In genomic region chr1:121511966-121512365, GRCm38 (mm10) we compare ENCODE assay signal across 27 mouse cellular contexts. TPM values are rescaled to one million over a fixed set of nuclear protein-coding genes. Genes with fewer than 3 reads are reported as not detected.
A peak's percentile ranks its signal among the peaks of the same experiment; 100 is the strongest.
DNase-seq lines count a peak whose midpoint lies in the region; ATAC-seq and TF ChIP-seq lines count a peak whose summit lies in the region.
"Had no signal": no experiment of that assay in that cellular context is flagged by ENCODE, and none has a peak within 500 bp of the region (broad histone marks: within the 10 kb centered on the region; RNA-seq: fewer than 3 reads in every experiment).

No protein-coding gene starts in this region.

- no peak for TF ChIP-seq CTCF in MEL (IDR thresholded peaks at IDR 0.05 in 2 of 3, conservative IDR thresholded peaks at IDR 0.05 in 1 of 3; ENCODE audit: control insufficient read depth in 1 of 3, insufficient read depth in 1 of 3, low read depth in 2 of 3, low read length in 3 of 3, poor library complexity in 1 of 3, severe bottlenecking in 1 of 3)

- no peak overlapping the region for H3K27ac ChIP-seq in MEL (ENCODE audit: control insufficient read depth, low read depth, low read length)
- H3K27ac ChIP-seq: embryonic facial prominence, embryonic 13.5 days; embryonic facial prominence, embryonic 15.5 days; forebrain, embryonic 10.5 days; forebrain, embryonic 12.5 days had no signal

- no peak for TF ChIP-seq POLR2A in MEL (IDR thresholded peaks at IDR 0.05; ENCODE audit: control insufficient read depth in 1 of 2, insufficient read depth in 1 of 2, low read depth in 1 of 2, low read length in 2 of 2, poor library complexity in 1 of 2)

- H3K9ac ChIP-seq in MEL (ENCODE audit: control insufficient read depth, low read depth, low read length, poor library complexity, severe bottlenecking) = no peak overlapping the region
- H3K9ac ChIP-seq: embryonic facial prominence, embryonic 13.5 days; embryonic facial prominence, embryonic 15.5 days; forebrain, embryonic 12.5 days had no signal

- no peak for TF ChIP-seq RAD21 in MEL (IDR thresholded peaks at IDR 0.05; ENCODE audit: low read depth, low read length)

- peaks cover 5 to 20% of the 10 kb centered on the region in 2 experiments; a peak in 3 of 4 replicates for H3K4me1 ChIP-seq in MEL (ENCODE audit: control insufficient read depth in 1 of 2, insufficient read depth in 2 of 2, low read length in 2 of 2)
- H3K4me1 ChIP-seq: embryonic facial prominence, embryonic 13.5 days; embryonic facial prominence, embryonic 15.5 days; forebrain, embryonic 10.5 days; forebrain, embryonic 12.5 days had no signal

- no peak overlapping the region for H3K4me3 ChIP-seq in MEL (ENCODE audit: control insufficient read depth in 1 of 2, insufficient read depth in 1 of 2, low read depth in 2 of 2, low read length in 2 of 2)
- H3K4me3 ChIP-seq: embryonic facial prominence, embryonic 13.5 days; embryonic facial prominence, embryonic 15.5 days; erythroblast, embryonic 14.5 days; forebrain, embryonic 10.5 days; forebrain, embryonic 12.5 days had no signal

- peaks cover 0 to 10% of the 10 kb centered on the region in 2 experiments; a peak in 2 of 4 replicates for H3K36me3 ChIP-seq in MEL (ENCODE audit: control insufficient read depth in 1 of 2, insufficient read depth in 2 of 2, low read length in 2 of 2)
- H3K36me3 ChIP-seq: embryonic facial prominence, embryonic 15.5 days; forebrain, embryonic 10.5 days; forebrain, embryonic 12.5 days had no signal

- H3K79me2 ChIP-seq in MEL (ENCODE audit: control insufficient read depth, insufficient read depth, low read length, poor library complexity) = no peaks in the 10 kb centered on the region

- peak; percentile 60 for DNase-seq in MEL (ENCODE audit: low read depth, low spot score)
- DNase-seq in lung, postnatal 25 days (ENCODE audit: low spot score) = no peak
- DNase-seq: adrenal gland, adult 8-10 months; adrenal gland, postnatal 14 days; adrenal gland, postnatal 36 days; B cell, adult 2 months; cerebellum, adult 11-12 months; cerebellum, adult 2 months; cerebellum, adult 9-10 months; cerebellum, postnatal 25 days; embryo, embryonic 11 days had no signal

- no peaks in the 10 kb centered on the region for H3K9me3 ChIP-seq in MEL (replicated peaks; ENCODE audit: insufficient read depth, low read length)
- H3K9me3 ChIP-seq: embryonic facial prominence, embryonic 13.5 days; embryonic facial prominence, embryonic 15.5 days; forebrain, embryonic 10.5 days; forebrain, embryonic 12.5 days; G1E had no signal

- TF ChIP-seq EP300 in MEL (IDR thresholded peaks at IDR 0.05; ENCODE audit: low read depth in 1 of 2, low read length in 2 of 2) = peak; percentile 24 to 67; a peak in 3 of 4 replicates

- H3K27me3 ChIP-seq in MEL (ENCODE audit: control insufficient read depth in 1 of 2, insufficient read depth in 2 of 2, low read length in 2 of 2) = no peaks in the 10 kb centered on the region
- H3K27me3 ChIP-seq: CH12.LX; embryonic facial prominence, embryonic 13.5 days; embryonic facial prominence, embryonic 15.5 days; forebrain, embryonic 12.5 days; Patski had no signal

- ATAC-seq in common myeloid progenitor, adult 5-6 weeks (replicated peaks; ENCODE audit: low read depth, poor library complexity, severe bottlenecking) = 0 out of 2 replicates have a peak, but pooled peaks have one; percentile 38
- peak; percentile 38; the same call in 1 of the 2 replicates for ATAC-seq in megakaryocyte progenitor cell, adult 5-6 weeks (replicated peaks; ENCODE audit: poor library complexity)
- ATAC-seq in frontal cortex, adult (ENCODE audit: low TSS enrichment) = no peak
- ATAC-seq: activated CD4-positive, CD25-positive, alpha-beta regulatory T cell, adult 4 months; CD4-positive, CD25-positive, alpha-beta regulatory T cell, adult 4 months; forebrain, embryonic 14.5 days; forebrain, embryonic 16.5 days; Patski had no signal

TF ChIP-seq in MEL, 35 proteins besides CTCF, POLR2A, EP300 and RAD21:
- TF ChIP-seq RCOR1 (IDR thresholded peaks at IDR 0.05; ENCODE audit: low read depth, low read length) (peak; percentile 63), MYB (IDR thresholded peaks at IDR 0.05; ENCODE audit: low read depth, low read length) (no peak), GATA1 (IDR thresholded peaks at IDR 0.05; ENCODE audit: low read depth, low read length) (peak; percentile 58)

RNA-seq across cellular contexts. Expression of gene Htr5b, which starts 16.3 kb away (rescaled TPM):
- total RNA-seq in MEL (2012; rRNA removed) = not detected in 2 replicates
- not detected for polyA plus RNA-seq in MEL (2012; ENCODE audit: insufficient read depth in 1 of 2, insufficient read length in 2 of 2, low read depth in 1 of 2, low replicate concordance in 2 of 2, missing spikeins in 1 of 2)
- total RNA-seq in common myeloid progenitor, adult 5-6 weeks (2017) = not detected in 2 replicates
- total RNA-seq in megakaryocyte progenitor cell, adult 5-6 weeks (2015) = not detected in 2 replicates
- total RNA-seq in megakaryocyte progenitor cell, adult 5-6 weeks (2017) = not detected in 2 replicates
- total RNA-seq: adrenal gland, adult 18-20 months; adrenal gland, adult 8-10 months; adrenal gland, postnatal 14 days; adrenal gland, postnatal 36 days; CH12.LX had no signal
- polyA plus RNA-seq: activated CD4-positive, CD25-positive, alpha-beta regulatory T cell, adult 4 months; erythroblast, embryonic 14.5 days; forebrain, embryonic 12.5 days; G1E; Patski had no signal

RNA-seq across cellular contexts. Expression of gene Ddx18, which starts 55.8 kb away (rescaled TPM):
- 119 and 125 TPM in 2 replicates for total RNA-seq in MEL (2012; rRNA removed)
- polyA plus RNA-seq in MEL (2012; ENCODE audit: insufficient read depth in 1 of 2, insufficient read length in 2 of 2, low read depth in 1 of 2, low replicate concordance in 2 of 2, missing spikeins in 1 of 2) = 100 to 1,000 TPM in 1 of 2 experiments, not detected in 1; 185 TPM
- total RNA-seq in common myeloid progenitor, adult 5-6 weeks (2017) = 110 and 118 TPM in 2 replicates
- 172 and 208 TPM in 2 replicates for total RNA-seq in megakaryocyte progenitor cell, adult 5-6 weeks (2015)
- 95.4 TPM in 2 replicates for total RNA-seq in megakaryocyte progenitor cell, adult 5-6 weeks (2017)
